Mouse (Mus musculus) heart, adult 8-10 months (tissue): ENCODE results near the gene Igdcc4. TPM values are rescaled to one million over a fixed set of nuclear protein-coding genes. Genes with fewer than 3 reads are reported as not detected.
"Not testable (repeated sequence)": the region's sequence is repeated elsewhere in the genome, so short reads cannot be mapped to it uniquely, and the experiment has no call there.

ENCODE experiments used
- DNase-seq: peaks from one replicate; pipeline ENCODE4 v3.0.0; 2022; ENCODE audit warnings: low spot score
- total RNA-seq, 4 experiments: library from RNA; stranded (reverse); gene quantifications; 2 replicates each; pipeline ENCODE4 v1.2.4; 2022

Igdcc4 gene
- total RNA-seq = 10 to 100 TPM; 13.3 to 17.9 (median 15.7) TPM

- no peak for DNase-seq
Observed at GRCm38 (mm10) chr9:65100991-65101685, at the start of gene Igdcc4. Gene Igdcc4 (plus strand): TSS chr9:65101486.

- DNase-seq = no peak
Observed at GRCm38 (mm10) chr9:65064251-65064650, 37.0 kb upstream of the Igdcc4 start.

- no peak for DNase-seq
Observed at GRCm38 (mm10) chr9:65070587-65070986, 30.7 kb upstream of the Igdcc4 start.

GRCm38 (mm10) chr9:65073555-65073954 lies 27.7 kb upstream of the Igdcc4 start:
- DNase-seq = no peak

GRCm38 (mm10) chr9:65074251-65074650 lies 27.0 kb upstream of the Igdcc4 start:
- DNase-seq = no peak

- DNase-seq = peak; percentile 6
Observed at GRCm38 (mm10) chr9:65074855-65075493, 26.3 kb upstream of the Igdcc4 start.

- no peak for DNase-seq
Observed at GRCm38 (mm10) chr9:65077536-65077935, 23.8 kb upstream of the Igdcc4 start.

- DNase-seq = not testable (repeated sequence)
Observed at GRCm38 (mm10) chr9:65080141-65080540, 21.1 kb upstream of the Igdcc4 start.

GRCm38 (mm10) chr9:65083075-65083765 lies 18.1 kb upstream of the Igdcc4 start:
- DNase-seq = no peak

- no peak for DNase-seq
Observed at GRCm38 (mm10) chr9:65084198-65084807, 17.0 kb upstream of the Igdcc4 start.

GRCm38 (mm10) chr9:65085270-65085669 lies 16.0 kb upstream of the Igdcc4 start:
- DNase-seq = no peak

GRCm38 (mm10) chr9:65086801-65087200 lies 14.5 kb upstream of the Igdcc4 start:
- DNase-seq = no peak

GRCm38 (mm10) chr9:65087490-65087889 lies 13.8 kb upstream of the Igdcc4 start:
- no peak for DNase-seq

- peak; percentile 62 for DNase-seq
Observed at GRCm38 (mm10) chr9:65094237-65094636, 7.0 kb upstream of the Igdcc4 start.

GRCm38 (mm10) chr9:65101686-65102376 lies 545 bp downstream of the Igdcc4 start:
- no peak for DNase-seq

- no peak for DNase-seq
Observed at GRCm38 (mm10) chr9:65102377-65103172, 1.3 kb downstream of the Igdcc4 start.

GRCm38 (mm10) chr9:65103173-65103752 lies 2.0 kb downstream of the Igdcc4 start:
- no peak for DNase-seq

GRCm38 (mm10) chr9:65106821-65107220 lies 5.5 kb downstream of the Igdcc4 start:
- no peak for DNase-seq

- no peak for DNase-seq
Observed at GRCm38 (mm10) chr9:65107893-65108292, 6.6 kb downstream of the Igdcc4 start.
